ENCODE assay signal across 11 mouse cellular contexts in the genomic region with DNA sequence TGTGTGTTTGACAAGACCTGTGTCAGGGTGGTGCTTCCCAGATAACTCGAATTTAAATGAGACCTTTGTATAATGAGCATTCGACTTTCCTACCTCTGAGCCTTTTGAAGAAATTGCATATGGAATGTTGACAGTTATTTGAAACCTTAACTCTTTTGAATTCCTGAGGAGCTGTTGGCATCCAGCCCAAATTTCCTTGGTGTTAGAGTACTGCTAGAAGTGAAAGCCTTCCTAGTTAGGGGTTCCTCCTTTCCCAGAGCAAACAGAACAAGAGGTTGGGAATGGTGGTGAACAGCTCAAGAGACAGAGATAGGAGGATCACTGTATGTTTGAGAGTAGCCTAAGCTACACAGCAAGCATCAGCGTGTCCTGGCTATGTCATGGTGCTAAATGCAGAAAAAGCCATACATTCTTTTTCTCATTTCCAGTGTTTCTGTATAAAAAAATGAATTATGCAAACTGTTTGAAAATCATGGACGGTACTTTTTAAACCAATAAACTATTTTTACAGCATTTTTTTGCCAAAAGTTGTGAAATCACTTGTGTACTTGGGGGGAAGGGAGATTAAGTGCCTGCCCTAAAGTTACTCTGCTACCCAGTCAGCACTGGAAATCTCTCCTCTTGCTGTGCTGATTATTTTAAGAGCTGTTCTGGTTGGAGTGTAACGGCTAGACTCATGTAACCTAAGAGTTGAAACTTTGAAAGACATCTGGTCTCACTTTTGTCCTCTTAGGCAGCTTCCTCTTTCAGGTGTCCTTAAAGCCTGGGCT. TPM values are rescaled to one million over a fixed set of nuclear protein-coding genes. Genes with fewer than 3 reads are reported as not detected.
DNase-seq lines count a peak whose midpoint lies in the region; ATAC-seq and TF ChIP-seq lines count a peak whose summit lies in the region.
"Had no signal": no experiment of that assay in that cellular context is flagged by ENCODE, and none has a peak within 500 bp of the region (broad histone marks: within the 10 kb centered on the region; RNA-seq: fewer than 3 reads in every experiment).

No protein-coding gene starts in this region.

- H3K9me3 ChIP-seq in embryonic facial prominence, embryonic 13.5 days: no peaks in the 10 kb centered on the region
- H3K9me3 ChIP-seq: forebrain, embryonic 13.5 days; G1E had no signal

- TF ChIP-seq POLR2A in kidney, adult 2 months (IDR thresholded peaks at IDR 0.05; ENCODE audit: low read depth, low read length): no peak
- TF ChIP-seq POLR2A in lung, adult 2 months (IDR thresholded peaks at IDR 0.05; ENCODE audit: borderline replicate concordance, extremely low read depth, low read depth, low read length): no peak

- no peak overlapping the region for H3K4me3 ChIP-seq in kidney, adult 2 months (ENCODE audit: insufficient read depth, low read depth, low read length)
- no peak overlapping the region for H3K4me3 ChIP-seq in embryonic facial prominence, embryonic 13.5 days
- H3K4me3 ChIP-seq in lung, adult 2 months (replicated peaks; ENCODE audit: extremely low read depth, low read depth, low read length): no peak overlapping the region
- H3K4me3 ChIP-seq: forebrain, embryonic 13.5 days had no signal

- H3K27me3 ChIP-seq in kidney, adult 2 months (replicated peaks; ENCODE audit: control insufficient read depth, insufficient read depth, low read length): no peaks in the 10 kb centered on the region
- H3K27me3 ChIP-seq in embryonic facial prominence, embryonic 13.5 days: no peaks in the 10 kb centered on the region
- H3K27me3 ChIP-seq: forebrain, embryonic 13.5 days had no signal

- peak overlapping the region; percentile 22; the same call in 1 of the 2 replicates for H3K9ac ChIP-seq in embryonic facial prominence, embryonic 13.5 days
- H3K9ac ChIP-seq: forebrain, embryonic 13.5 days had no signal

- 45% methylated on average over 5 of the region's 5 CpGs for WGBS in kidney, adult 2 months
- 36% methylated on average over 5 of the region's 5 CpGs for WGBS in embryonic facial prominence, embryonic 13.5 days
- WGBS in lung, adult 2 months: 37% methylated on average over 5 of the region's 5 CpGs

- H3K36me3 ChIP-seq in kidney, adult 2 months (ENCODE audit: control insufficient read depth, insufficient read depth, low read length): no peaks in the 10 kb centered on the region; the same call in 1 of the 2 replicates
- H3K36me3 ChIP-seq in embryonic facial prominence, embryonic 13.5 days: peaks cover 30% of the 10 kb centered on the region

- H3K4me1 ChIP-seq in kidney, adult 2 months (ENCODE audit: control insufficient read depth, insufficient read depth, low read length): peaks cover 53% of the 10 kb centered on the region
- peaks cover 64% of the 10 kb centered on the region for H3K4me1 ChIP-seq in embryonic facial prominence, embryonic 13.5 days
- H3K4me1 ChIP-seq in lung, adult 2 months (ENCODE audit: control insufficient read depth, insufficient read depth, low read length): peaks cover 18% of the 10 kb centered on the region

- ATAC-seq in embryonic facial prominence, embryonic 13.5 days (ENCODE audit: insufficient number of reproducible peaks, insufficient read depth, low FRiP score, low TSS enrichment, low read depth): no peak
- ATAC-seq in inflammation-experienced regulatory T-cells, adult 6 months: no peak
- ATAC-seq: forebrain, embryonic 13.5 days; intestine, embryonic 16.5 days had no signal

- TF ChIP-seq CTCF in kidney, adult 2 months (conservative IDR thresholded peaks at IDR 0.05; ENCODE audit: insufficient read depth, insufficient read length, low read depth, low read length): no peak
- no peak for TF ChIP-seq CTCF in lung, adult 2 months (IDR thresholded peaks at IDR 0.05; ENCODE audit: insufficient read depth, low read length)

- no peak overlapping the region for H3K4me2 ChIP-seq in embryonic facial prominence, embryonic 13.5 days
- H3K4me2 ChIP-seq: forebrain, embryonic 13.5 days had no signal

- H3K27ac ChIP-seq in kidney, adult 2 months (ENCODE audit: insufficient read depth, low read depth, low read length): peak overlapping the region; percentile 39; the same call in 1 of the 2 replicates
- peak overlapping the region; percentile 5; the same call in 1 of the 2 replicates for H3K27ac ChIP-seq in embryonic facial prominence, embryonic 13.5 days
- H3K27ac ChIP-seq: forebrain, embryonic 13.5 days had no signal

- DNase-seq in kidney, adult 2 months: peak; percentile 58
- DNase-seq in kidney, adult 11 months: no peak
- DNase-seq in NIH3T3 (ENCODE audit: low read depth): peak; percentile 79
- peak; percentile 50 for DNase-seq in lung, adult 2 months
- no peak for DNase-seq in frontal cortex, adult 2 months (ENCODE audit: extremely low spot score in 1 of 2, low spot score in 1 of 2)
- DNase-seq: midbrain, embryonic 14.5 days had no signal

RNA-seq across cellular contexts. Expression of gene Tmem150a, which starts 2.4 kb away (rescaled TPM):
- 171 and 189 TPM in 2 replicates for polyA plus RNA-seq in kidney, adult 2 months (2012; rRNA removed)
- polyA plus RNA-seq in embryonic facial prominence, embryonic 13.5 days (2015; fragmentation: Nextera tagmentation; extraction: Ambion mirVana): 10.8 and 11.1 TPM in 2 replicates
- 60.7 and 71.8 TPM in 2 replicates for polyA plus RNA-seq in lung, adult 2 months (2012; rRNA removed)
- polyA plus RNA-seq in frontal cortex, adult 2 months (2012; rRNA removed): 33.2 and 33.5 TPM in 2 replicates
- polyA plus RNA-seq in inflammation-experienced regulatory T-cells, adult 6 months (2017; shearing (Covaris generic)): 1 to 10 TPM in 1 of 3 experiments, under 1 TPM in 2; 0.57 to 1.1 (median 0.67) TPM

RNA-seq across cellular contexts. Expression of gene 0610030E20Rik, which starts 5.7 kb away (rescaled TPM):
- polyA plus RNA-seq in kidney, adult 2 months (2012; rRNA removed): 15.1 and 15.2 TPM in 2 replicates
- polyA plus RNA-seq in embryonic facial prominence, embryonic 13.5 days (2015; fragmentation: Nextera tagmentation; extraction: Ambion mirVana): 36.6 and 36.7 TPM in 2 replicates
- polyA plus RNA-seq in lung, adult 2 months (2012; rRNA removed): 19.3 and 21.3 TPM in 2 replicates
- polyA plus RNA-seq in frontal cortex, adult 2 months (2012; rRNA removed): 17.7 and 20.0 TPM in 2 replicates
- polyA plus RNA-seq in inflammation-experienced regulatory T-cells, adult 6 months (2017; shearing (Covaris generic)): 10 to 100 TPM; 18.2 to 25.5 (median 19.7) TPM

RNA-seq across cellular contexts. Expression of gene Usp39, which starts 7.8 kb away (rescaled TPM):
- 17.8 and 18.2 TPM in 2 replicates for polyA plus RNA-seq in kidney, adult 2 months (2012; rRNA removed)
- polyA plus RNA-seq in embryonic facial prominence, embryonic 13.5 days (2015; fragmentation: Nextera tagmentation; extraction: Ambion mirVana): 52.6 and 54.1 TPM in 2 replicates
- 20.0 and 21.8 TPM in 2 replicates for polyA plus RNA-seq in lung, adult 2 months (2012; rRNA removed)
- polyA plus RNA-seq in frontal cortex, adult 2 months (2012; rRNA removed): 30.2 and 31.8 TPM in 2 replicates
- 10 to 100 TPM; 16.5 to 26.1 (median 20.8) TPM for polyA plus RNA-seq in inflammation-experienced regulatory T-cells, adult 6 months (2017; shearing (Covaris generic))

RNA-seq across cellular contexts. Expression of gene Rnf181, which starts 13.9 kb away (rescaled TPM):
- polyA plus RNA-seq in kidney, adult 2 months (2012; rRNA removed): 176 and 192 TPM in 2 replicates
- polyA plus RNA-seq in embryonic facial prominence, embryonic 13.5 days (2015; fragmentation: Nextera tagmentation; extraction: Ambion mirVana): 94.5 and 110 TPM in 2 replicates
- 96.8 and 123 TPM in 2 replicates for polyA plus RNA-seq in lung, adult 2 months (2012; rRNA removed)
- polyA plus RNA-seq in frontal cortex, adult 2 months (2012; rRNA removed): 87.6 and 99.4 TPM in 2 replicates
- polyA plus RNA-seq in inflammation-experienced regulatory T-cells, adult 6 months (2017; shearing (Covaris generic)): 100 to 1,000 TPM; 107 to 150 (median 144) TPM

RNA-seq across cellular contexts. Expression of gene Vamp5, which starts 27.4 kb away (rescaled TPM):
- 48.7 and 60.1 TPM in 2 replicates for polyA plus RNA-seq in kidney, adult 2 months (2012; rRNA removed)
- polyA plus RNA-seq in embryonic facial prominence, embryonic 13.5 days (2015; fragmentation: Nextera tagmentation; extraction: Ambion mirVana): 19.7 and 20.6 TPM in 2 replicates
- 74.6 and 91.7 TPM in 2 replicates for polyA plus RNA-seq in lung, adult 2 months (2012; rRNA removed)
- 8.7 and 13.3 TPM in 2 replicates for polyA plus RNA-seq in frontal cortex, adult 2 months (2012; rRNA removed)
- polyA plus RNA-seq in inflammation-experienced regulatory T-cells, adult 6 months (2017; shearing (Covaris generic)): 10 to 100 TPM; 67.7 to 70.9 (median 69.7) TPM

Comparison
In these comparisons a context has a peak if more than half of its experiments do, and no peak if none do; other contexts are left out.
1. DNase-seq: peak in kidney, adult 2 months (single experiment), NIH3T3 (single experiment) and lung, adult 2 months (single experiment); none in kidney, adult 11 months (single experiment) and frontal cortex, adult 2 months (0 of 2).